Mouse (Mus musculus) bone marrow macrophage, adult 2 months (primary cell): ENCODE measurements around the gene Palld. TPM values are rescaled to one million over a fixed set of nuclear protein-coding genes. Genes with fewer than 3 reads are reported as not detected.

Experiments used
- H3K27ac ChIP-seq: 2 replicates; pipeline ENCODE4 v1.5.1; 2012; ENCODE audit warnings: low read depth, low read length; ENCODE audit not compliant: insufficient read depth
- H3K4me1 ChIP-seq: 2 replicates; pipeline ENCODE4 v1.6.1; 2012; ENCODE audit warnings: low read length; ENCODE audit not compliant: control insufficient read depth, insufficient read depth
- H3K4me3 ChIP-seq: 2 replicates; pipeline ENCODE4 v1.5.1; 2012; ENCODE audit warnings: mild to moderate bottlenecking, low read length, moderate library complexity; ENCODE audit not compliant: insufficient read depth
- CTCF ChIP-seq: IDR thresholded peaks from 2 replicates; pipeline ENCODE4 v1.5.1; 2012; ENCODE audit warnings: low read depth, mild to moderate bottlenecking, low read length, moderate library complexity
- POLR2A ChIP-seq: IDR thresholded peaks from 2 replicates; pipeline ENCODE4 v1.6.1; 2012; ENCODE audit warnings: mild to moderate bottlenecking, low read depth, low read length, borderline replicate concordance
- polyA plus RNA-seq: library from polyadenylated mRNA; stranded (reverse); fragments of >200 nt; gene quantifications from 2 replicates; pipeline ENCODE4 v1.2.4, GENCODE M21; 2012; ENCODE audit not compliant: missing spikeins, insufficient read depth, insufficient read length

Palld gene
- polyA plus RNA-seq, 1 experiment: 6.4 TPM

DNA sequence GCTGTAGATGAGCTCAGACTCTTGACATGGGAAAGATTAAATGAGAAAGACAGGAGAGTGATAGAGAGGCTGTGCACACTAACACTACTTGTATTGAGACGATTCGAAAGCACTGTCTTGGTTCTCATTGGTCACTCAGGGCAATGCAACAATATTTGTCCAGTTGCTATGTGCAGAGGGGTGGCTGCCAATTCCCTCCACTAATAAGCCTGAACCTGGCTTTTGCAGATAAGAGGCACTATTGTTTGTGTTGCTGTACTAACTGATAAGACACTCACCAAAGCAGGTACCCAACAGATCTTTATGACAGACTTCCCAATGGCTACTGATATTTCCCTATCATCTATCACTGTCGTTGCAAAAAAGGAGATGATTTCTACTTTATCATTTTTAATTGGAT is 77.9 kb downstream of the Palld start:
- no peak for TF ChIP-seq CTCF
- TF ChIP-seq POLR2A: no peak
- no peak overlapping the region for H3K4me3 ChIP-seq
- H3K27ac ChIP-seq: no peak overlapping the region
- no peaks in the 10 kb centered on the region for H3K4me1 ChIP-seq

DNA sequence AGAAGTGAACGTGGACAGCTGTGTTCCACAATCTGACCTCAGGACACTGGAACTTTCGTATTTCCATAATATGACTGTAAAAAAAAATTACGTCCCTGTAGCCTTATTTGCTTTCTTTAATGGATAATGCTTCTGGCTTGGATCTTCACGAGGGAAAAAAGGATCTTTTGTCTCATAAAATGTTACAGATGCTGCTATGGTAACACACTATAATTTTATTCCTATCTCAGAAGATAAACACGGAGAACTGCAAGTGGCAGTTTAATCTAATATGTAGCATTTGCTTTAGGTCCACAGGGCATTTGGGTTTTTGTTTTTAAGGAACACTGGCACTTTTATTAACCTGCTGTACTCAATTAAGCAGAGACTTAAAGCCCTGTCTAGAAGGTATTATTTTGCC is 79.3 kb downstream of the Palld start:
- no peak overlapping the region for H3K4me3 ChIP-seq
- no peaks in the 10 kb centered on the region for H3K4me1 ChIP-seq
- TF ChIP-seq CTCF: no peak
- TF ChIP-seq POLR2A: no peak
- H3K27ac ChIP-seq: no peak overlapping the region

DNA sequence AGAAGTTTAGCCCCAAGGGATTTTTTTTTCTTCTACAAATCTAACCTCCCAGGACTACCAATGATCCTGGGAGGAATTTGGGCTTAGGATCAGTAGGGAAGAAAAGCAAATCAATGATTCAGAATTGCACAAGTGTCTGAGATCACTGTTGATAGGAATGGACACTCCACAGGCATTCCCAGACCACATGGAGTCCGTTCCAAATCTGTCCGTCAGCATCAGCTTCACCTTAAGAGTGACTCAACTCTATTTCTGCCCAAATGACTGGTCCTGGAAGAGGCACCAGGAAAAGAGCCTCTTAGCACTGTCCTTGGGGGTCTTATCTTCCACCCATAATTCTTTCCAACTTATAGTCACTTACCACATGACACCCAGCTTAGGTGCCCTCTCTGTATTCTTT is 98.7 kb downstream of the Palld start:
- Histone ChIP-seq H3K4me1 (no peaks in the 10 kb centered on the region), H3K27ac (no peak overlapping the region), H3K4me3 (no peak overlapping the region)
- no peak for TF ChIP-seq POLR2A
- no peak for TF ChIP-seq CTCF

DNA sequence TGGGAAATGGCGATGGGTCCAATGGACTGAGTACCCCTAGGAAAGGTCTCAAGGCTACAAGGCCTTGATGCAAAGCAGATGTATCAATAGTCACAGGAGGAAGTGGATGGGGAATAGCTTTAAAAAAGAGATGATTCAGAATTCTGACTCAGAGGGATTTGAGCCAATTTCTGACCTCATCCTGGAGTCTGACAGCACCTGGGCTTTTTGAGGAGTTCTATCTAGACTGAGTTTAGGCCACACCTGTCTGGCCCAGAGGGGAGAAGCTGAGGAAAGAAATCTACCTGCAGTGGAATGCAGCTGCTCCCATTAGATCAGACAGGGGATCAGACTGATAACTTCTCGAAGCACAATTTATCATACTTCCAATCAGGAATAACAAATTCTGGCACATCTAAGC is 99.7 kb downstream of the Palld start:
- no peaks in the 10 kb centered on the region for H3K4me1 ChIP-seq
- H3K4me3 ChIP-seq: no peak overlapping the region
- TF ChIP-seq CTCF (no peak), POLR2A (no peak)
- H3K27ac ChIP-seq: no peak overlapping the region

DNA sequence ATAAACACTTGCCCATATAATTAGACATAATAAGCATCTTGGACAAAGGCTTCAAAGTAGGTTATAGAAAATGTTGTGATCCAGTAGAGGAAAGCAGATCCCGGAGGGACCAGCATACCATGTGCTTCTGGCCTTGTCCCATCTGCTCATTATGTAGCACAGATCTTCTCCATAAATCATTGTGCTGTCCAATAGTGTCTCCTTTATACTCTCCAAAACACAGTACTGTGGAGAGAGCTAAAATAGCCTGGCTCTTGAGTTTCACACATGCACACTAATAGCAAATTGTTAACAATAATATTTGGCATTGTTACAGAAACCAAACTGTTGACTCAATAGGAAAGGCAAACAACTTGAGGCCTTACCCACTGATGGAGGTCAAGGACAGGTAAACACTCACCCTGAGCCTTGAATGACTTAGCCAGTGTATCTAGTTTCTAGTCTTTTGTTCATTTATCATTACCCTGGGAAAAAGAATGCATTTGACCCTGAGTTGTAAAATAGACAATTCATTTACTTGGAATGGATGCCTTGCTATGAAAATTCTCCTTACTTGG is 105.0 kb downstream of the Palld start:
- Histone ChIP-seq H3K4me3 (no peak overlapping the region), H3K4me1 (no peaks in the 10 kb centered on the region), H3K27ac (no peak overlapping the region)
- TF ChIP-seq CTCF (no peak), POLR2A (no peak)

DNA sequence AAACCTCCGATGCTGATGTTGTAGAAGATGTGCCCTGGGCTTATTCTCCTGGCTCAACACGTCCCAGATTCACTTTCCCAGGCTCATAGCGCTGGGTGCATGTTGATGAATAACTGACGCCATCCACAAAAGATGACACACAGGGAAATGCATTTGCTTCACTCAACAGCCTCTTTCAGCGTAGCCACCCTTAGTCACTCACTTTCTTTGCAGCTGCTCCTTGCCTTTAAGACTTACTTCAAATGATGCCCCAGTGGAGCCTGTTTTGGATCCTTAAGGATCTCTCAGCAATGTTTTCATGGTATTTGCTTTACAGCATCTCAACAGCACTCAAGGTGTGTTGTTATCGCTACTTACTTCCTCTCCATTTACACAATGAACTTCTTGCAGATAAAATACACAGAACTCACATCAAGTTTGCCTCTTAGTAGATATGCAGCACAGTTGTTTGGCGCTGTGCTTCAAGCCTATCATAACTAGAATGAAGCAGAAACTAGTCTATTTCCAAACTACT is 105.9 kb downstream of the Palld start:
- Histone ChIP-seq H3K27ac (no peak overlapping the region), H3K4me1 (no peaks in the 10 kb centered on the region), H3K4me3 (no peak overlapping the region)
- TF ChIP-seq CTCF (no peak), POLR2A (no peak)

DNA sequence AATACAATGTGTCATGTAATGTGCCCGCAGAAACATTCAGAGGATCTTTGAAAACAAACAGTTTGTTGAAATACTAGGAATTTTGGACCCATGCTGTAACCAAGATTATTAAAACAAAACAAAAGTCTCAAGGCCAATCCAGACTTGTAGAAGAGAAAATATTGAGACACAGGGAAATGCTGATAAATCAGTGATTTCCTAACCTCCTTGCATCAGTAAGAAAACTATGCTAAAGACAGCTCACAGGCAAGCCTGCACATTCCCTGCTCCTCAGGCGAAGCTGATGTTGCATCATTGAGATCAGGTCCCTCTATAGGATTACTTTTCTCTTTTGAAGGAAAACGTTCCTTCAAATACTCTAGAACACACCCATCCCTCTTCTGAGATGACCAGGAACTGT is 112.5 kb downstream of the Palld start:
- no peak for TF ChIP-seq CTCF
- TF ChIP-seq POLR2A: no peak
- no peak overlapping the region for H3K27ac ChIP-seq

DNA sequence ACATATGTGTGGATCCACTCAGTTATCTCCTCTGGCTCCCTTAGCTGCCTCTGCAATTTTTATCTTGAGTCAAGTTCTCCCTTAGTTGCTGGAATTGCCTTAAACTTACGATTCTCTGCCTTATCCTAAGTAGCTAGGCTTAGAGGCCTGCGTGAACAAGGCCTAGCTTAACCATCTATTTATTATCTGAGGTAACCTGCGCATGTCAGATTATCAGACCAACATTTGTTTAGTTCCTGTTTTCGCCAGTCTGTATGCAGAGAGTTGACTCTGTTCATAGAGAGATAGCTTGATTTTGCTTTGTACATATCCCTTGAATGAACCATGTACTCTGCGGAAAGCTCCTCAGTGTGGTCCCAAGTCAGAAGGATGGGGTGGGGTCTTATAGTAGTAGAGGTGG is 113.2 kb downstream of the Palld start:
- Histone ChIP-seq H3K4me3 (no peak overlapping the region), H3K4me1 (no peaks in the 10 kb centered on the region), H3K27ac (no peak overlapping the region)
- TF ChIP-seq POLR2A (no peak), CTCF (no peak)

More for the DNA sequence above, 112.5 kb downstream of the Palld start:
- Histone ChIP-seq H3K4me1 (no peaks in the 10 kb centered on the region), H3K4me3 (no peak overlapping the region)

DNA sequence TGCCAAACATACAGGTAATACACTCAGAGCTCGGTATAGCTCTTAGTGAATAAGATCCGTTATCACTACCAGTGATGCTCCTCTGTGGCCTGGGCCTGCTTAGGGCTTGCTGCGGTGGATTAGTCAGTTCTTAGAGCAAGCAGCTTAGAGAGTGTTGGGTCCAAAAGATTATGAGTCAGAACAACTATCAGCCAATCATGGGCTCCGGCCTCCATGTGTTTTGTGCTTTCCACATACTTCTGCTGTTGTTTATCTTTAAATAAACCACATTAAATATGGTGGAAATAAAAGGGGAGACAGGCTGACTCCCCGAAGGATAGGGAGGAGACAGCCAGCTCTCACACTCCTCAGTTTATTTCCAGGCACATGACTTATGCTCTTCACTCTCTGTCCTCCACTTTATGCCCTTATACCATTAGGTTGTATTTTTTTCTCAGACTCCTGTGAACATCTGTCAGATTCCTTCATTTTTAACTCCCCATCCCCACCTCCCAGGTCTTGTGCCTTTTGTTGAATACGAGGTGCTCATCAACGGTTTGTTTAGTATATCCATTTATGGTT is 119.5 kb downstream of the Palld start:
- no peak overlapping the region for H3K4me3 ChIP-seq
- no peaks in the 10 kb centered on the region for H3K4me1 ChIP-seq
- H3K27ac ChIP-seq: no peak overlapping the region
- TF ChIP-seq POLR2A: no peak
- TF ChIP-seq CTCF: no peak

DNA sequence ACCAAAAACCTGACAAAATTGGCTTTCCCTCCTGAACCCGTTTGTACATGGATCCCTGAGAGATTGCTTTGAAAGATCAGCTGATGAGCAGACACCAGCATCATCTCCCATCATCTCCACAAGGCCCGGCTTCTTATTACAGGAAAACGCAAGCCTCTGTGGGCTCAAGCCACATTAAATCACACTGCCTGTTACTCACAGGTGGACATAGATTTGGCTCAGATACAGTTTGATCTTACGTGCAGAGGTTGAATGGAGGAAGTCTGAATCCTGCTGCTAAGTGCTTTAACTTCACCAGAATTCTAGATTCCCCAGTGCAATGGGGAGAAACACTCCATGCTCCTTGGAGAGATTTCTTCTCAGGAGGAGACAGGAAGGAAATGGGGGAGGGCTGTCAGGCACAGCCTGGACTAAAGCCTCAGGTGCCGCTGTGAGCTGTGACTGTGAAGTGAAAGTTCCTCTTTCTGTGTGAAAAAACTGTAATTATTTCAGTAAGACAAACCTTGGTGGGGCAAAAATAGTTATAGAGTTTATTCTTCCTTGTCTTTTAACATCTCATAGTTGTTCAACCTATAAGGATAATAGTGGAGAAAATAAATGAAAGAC is 121.7 kb downstream of the Palld start:
- no peak overlapping the region for H3K27ac ChIP-seq
- no peaks in the 10 kb centered on the region for H3K4me1 ChIP-seq
- no peak overlapping the region for H3K4me3 ChIP-seq
- no peak for TF ChIP-seq POLR2A
- TF ChIP-seq CTCF: no peak

DNA sequence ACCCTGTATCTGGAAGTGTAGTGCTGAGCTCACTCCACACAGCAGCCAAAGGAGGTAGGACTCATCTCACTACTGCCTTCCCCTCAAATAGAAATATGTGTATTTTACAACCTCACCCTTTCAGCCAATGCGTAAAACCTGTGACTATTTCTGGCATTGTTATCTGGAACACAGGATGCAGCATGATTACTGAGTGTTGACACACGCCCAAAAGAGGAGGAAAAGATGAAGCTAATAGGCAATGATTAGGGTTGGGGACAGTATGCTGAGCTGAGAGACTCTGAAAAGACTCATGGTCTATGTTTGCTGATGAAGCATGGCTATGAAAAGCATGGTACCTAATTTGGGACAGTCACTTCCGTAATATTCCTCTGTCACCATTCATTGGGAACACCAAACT is 124.3 kb downstream of the Palld start:
- no peak overlapping the region for H3K27ac ChIP-seq
- no peak for TF ChIP-seq CTCF
- TF ChIP-seq POLR2A: no peak

DNA sequence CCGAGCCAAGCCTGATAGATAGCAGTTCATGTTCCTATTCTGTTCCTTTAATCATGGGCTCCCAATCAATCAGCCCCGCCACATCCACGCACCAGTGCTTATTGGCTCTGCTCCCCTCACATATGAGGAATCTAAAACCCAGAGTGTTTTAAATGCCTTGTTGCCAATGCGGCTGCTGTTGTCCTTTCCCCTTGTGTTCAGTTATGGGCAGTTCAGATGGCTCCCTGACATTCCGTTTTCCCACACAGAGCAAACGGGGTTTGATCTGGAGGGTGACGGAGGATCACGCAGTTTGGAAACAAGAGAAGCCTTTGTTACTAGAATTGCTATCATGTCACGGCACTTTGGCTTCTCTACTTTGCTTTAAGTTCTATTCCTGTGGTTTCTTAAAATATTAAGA is 125.9 kb downstream of the Palld start:
- H3K4me3 ChIP-seq: no peak overlapping the region
- no peaks in the 10 kb centered on the region for H3K4me1 ChIP-seq
- TF ChIP-seq POLR2A (no peak), CTCF (no peak)
- no peak overlapping the region for H3K27ac ChIP-seq

More for the DNA sequence above, 124.3 kb downstream of the Palld start:
- Histone ChIP-seq H3K4me1 (no peaks in the 10 kb centered on the region), H3K4me3 (no peak overlapping the region)
